Mouse (Mus musculus): Measurements from ENCODE around the gene Eps15.

Eps15 gene

DNA sequence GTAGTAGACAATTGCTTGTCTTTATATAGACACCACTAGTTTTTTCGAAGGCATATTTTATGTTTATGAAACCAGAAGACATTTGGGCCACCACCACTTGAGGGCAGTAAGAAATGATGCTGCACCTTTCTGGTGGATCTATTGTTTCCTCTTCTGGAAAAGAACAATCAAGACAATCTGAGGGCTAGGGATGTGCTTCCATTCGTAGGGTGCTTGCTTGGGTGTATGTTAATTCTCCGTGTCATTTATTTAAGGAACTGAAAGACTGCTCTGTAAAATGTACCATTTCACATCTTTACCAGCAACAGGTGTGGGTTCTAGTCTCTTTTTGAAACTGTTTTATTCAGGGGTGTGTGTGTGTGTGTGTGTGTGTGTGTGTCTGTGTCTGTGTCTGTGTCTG is 11.2 kb upstream of the Eps15 start:
- no peak for DNase-seq (ENCODE audit: low read depth)

DNA sequence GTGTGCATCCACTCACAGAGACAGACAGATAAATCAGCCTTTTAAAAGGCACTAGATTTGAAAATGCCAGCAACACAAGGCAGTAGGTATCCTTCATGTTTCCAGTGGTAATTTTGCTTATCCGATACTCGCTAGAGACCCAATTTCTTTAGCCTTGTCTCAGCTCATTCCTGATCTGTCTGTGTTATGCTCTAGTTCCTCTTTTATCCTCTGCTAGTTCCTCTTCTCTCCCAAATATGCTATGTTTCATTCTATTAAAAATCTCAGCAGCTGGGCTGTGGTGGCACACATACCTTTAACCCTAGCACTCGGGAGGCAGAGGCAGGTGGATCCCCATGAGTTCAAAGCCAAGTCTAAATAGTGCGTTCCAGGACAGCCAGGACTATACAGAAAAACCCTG is 8.3 kb upstream of the Eps15 start:
- DNase-seq (ENCODE audit: low read depth): no peak

DNA sequence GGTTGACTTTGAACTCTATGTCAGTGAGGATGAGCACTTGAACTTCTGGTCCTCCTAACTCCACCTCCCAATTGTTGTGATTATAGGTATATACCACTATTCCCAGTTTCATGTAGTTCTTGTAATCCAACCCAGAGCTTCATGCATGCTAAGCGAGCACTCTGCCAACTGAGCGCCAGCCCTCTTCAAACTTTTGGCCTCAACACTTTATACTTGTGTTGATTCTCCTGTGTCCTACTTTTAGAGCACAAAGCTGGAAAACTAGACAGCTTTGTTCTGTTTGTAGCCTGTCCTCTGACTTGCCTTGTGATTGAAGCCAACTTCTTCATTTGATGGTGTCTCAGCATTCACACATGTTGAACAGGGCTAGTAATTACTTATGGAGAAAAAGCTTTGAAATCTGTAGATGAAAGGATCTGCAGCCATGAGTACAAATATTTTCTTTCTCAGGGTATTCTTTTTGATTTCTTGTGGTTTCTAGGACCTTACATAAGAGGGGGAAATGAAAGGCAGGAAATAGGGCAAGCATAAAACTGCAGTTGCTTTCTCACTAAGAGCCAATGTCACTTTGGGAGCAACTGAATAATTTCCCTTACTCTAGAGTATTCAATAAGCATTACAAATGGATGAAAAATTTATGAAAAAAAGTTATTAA is 6.4 kb upstream of the Eps15 start:
- no peak for DNase-seq (ENCODE audit: low read depth)

GRCm38 (mm10) chr4:109280459-109281160 is 542 bp downstream of the Eps15 start:
- no peak for DNase-seq (ENCODE audit: low read depth)

- DNase-seq (ENCODE audit: low read depth): no peak
These were observed 1.1 kb downstream of the Eps15 start for GRCm38 (mm10) chr4:109281161-109281560.

DNA sequence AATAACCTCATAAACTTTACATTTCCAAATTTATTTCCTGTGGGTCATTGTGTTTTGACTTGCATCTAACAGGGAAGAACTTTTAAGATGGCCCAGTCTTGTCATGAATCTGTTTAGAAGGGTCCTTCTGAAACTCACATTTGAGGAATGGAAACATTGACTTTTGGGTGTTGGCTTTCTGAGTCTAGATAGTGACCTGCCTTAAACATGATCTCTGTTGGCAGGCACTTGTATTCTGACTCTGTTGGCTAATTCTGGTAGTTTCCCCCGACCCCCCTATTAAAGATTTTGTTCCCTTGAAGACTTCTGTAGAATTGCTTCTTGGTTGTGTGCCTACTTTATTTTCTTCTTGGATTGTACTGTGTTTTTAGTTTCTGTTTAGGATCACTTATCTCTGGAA is 1.9 kb downstream of the Eps15 start:
- no peak for DNase-seq (ENCODE audit: low read depth)

DNA sequence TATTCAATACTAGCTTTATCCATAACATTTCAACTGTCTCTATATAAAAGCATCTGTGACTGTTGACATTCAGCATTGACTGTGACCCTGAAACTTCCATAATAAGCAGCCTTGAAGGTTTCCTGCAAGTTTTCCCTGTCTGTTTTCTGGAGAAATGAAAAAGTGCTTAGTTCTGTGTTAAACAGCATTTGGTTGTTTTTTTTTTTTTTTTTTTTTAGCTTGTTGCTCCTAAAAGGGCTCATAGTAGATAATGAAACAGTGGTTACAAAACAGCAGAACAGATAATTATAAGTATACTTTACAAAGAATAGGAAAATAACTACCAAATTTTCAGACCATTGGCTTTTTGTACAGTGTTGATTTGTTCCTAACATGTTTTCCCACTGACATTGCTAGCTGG is 14.6 kb downstream of the Eps15 start:
- DNase-seq (ENCODE audit: low read depth): no peak

- DNase-seq (ENCODE audit: low read depth): no peak
These were observed 16.4 kb downstream of the Eps15 start for GRCm38 (mm10) chr4:109296510-109296909.

DNA sequence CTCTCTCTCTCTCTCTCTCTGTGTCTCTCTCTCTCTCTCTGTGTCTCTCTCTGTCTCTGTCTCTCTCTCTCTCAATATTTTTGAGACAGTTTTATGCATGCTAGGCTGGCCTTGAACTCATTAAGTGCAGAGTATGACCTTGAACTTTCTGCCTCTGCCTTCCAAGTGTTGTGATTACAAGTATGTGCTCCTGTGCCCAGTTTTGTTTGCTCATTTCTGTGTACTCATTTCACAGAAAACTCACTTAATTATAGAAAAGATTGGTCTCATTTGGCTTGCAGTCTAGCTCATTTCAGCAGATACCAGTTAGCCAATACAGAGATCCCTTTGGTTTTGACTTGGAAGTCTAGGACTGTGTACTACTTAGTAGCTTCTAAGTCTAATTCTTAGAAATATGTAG is 19.1 kb downstream of the Eps15 start:
- no peak for DNase-seq (ENCODE audit: low read depth)

GRCm38 (mm10) chr4:109316941-109317894 is 37.1 kb downstream of the Eps15 start:
- no peak for DNase-seq (ENCODE audit: low read depth)

DNA sequence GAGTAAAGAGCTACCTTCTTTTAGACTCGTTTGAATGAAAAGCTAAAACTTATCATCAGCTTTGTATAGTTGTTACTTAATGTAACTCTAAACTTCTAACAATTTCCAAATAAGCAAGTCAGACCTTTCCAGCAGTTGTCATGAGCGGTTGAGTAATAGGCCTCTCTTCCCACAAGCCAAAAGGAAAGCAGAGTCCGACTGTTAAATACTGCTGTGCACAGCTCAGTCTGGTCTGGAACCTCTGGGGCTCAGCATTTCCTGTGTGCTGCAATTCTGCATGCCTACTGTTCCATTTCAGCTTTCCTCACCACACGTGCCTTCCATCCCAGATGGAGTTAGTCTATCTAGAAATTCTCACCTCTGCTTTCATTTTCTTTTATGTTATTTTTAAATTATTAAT is 56.7 kb downstream of the Eps15 start:
- no peak for DNase-seq (ENCODE audit: low read depth)

- DNase-seq (ENCODE audit: low read depth): no peak
These were observed 61.2 kb downstream of the Eps15 start for GRCm38 (mm10) chr4:109341222-109341621.

- no peak for DNase-seq (ENCODE audit: low read depth)
These were observed 62.9 kb downstream of the Eps15 start for GRCm38 (mm10) chr4:109342783-109343485.

GRCm38 (mm10) chr4:109343909-109344308 is 63.8 kb downstream of the Eps15 start:
- DNase-seq (ENCODE audit: low read depth): no peak

- DNase-seq (ENCODE audit: low read depth): no peak
These were observed 98.0 kb downstream of the Eps15 start for GRCm38 (mm10) chr4:109378107-109378506.

- no peak for DNase-seq (ENCODE audit: low read depth)
These were observed 102.4 kb downstream of the Eps15 start for GRCm38 (mm10) chr4:109382457-109382856.

- DNase-seq (ENCODE audit: low read depth): no peak
These were observed 105.5 kb downstream of the Eps15 start for GRCm38 (mm10) chr4:109385599-109385998.

DNA sequence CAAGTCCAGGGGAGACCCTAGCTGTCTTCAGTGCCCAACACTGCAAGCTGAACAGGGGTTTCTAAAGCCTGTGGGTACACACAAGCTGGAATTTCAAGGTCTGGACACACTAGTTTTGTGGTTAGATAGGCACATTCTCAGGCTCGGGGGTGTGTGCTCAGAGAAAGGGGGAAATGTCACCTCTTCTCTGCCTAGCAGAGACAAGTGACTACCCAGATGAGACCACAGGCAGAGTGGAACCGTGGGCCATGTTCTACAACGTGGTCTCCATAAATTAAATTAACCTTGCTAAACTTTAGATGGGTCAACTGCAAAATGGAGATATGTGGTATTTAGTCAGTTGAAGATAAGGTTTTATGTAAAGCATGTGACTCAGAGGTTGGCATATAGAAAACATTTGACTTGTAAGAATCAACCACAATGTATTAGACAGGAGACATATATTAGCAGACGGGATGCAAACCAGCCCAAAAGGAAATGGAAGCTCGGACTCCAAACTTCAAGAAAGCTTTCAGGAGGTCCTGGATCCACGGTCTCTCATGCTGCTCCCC is 113.2 kb downstream of the Eps15 start:
- DNase-seq (ENCODE audit: low read depth): no peak

- DNase-seq (ENCODE audit: low read depth): no peak
These were observed 113.8 kb downstream of the Eps15 start for GRCm38 (mm10) chr4:109393902-109394301.

DNA sequence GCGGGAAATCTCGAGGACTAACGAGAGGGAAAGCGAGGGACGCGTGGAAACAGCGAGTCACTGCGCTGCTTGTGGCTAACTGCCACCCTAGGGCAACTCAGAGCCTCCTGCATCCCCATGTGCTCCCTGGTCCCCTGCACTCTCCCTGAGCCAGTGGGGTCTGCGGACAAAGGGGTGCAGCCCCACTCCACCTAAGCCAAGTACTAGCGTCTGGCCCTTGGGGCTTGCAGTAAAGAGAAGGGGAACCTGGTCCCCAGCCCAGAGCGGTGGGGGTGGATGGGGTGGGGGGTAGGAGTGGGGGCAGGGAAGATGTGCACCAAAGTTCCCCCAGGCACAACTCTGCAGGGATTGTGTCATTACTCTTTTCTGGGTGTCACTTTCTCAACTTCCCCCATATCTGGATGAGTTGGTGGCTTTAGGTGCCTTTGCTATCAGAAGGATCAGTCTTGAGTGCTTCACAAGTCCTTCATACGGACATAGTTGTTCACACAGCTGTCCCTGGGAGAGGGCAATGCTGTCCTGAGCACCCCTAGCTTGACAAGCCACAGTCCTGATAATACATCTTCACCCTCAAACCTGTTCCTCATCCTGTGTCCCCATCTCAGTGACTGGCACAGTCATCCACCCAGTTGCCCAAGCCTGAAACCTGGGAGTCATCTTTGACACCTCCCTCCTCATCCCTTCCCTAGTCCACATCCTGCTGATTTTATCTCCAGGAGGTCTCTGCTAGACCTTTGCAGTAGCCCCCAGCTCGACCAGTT is 114.4 kb downstream of the Eps15 start:
- DNase-seq (ENCODE audit: low read depth): no peak

DNA sequence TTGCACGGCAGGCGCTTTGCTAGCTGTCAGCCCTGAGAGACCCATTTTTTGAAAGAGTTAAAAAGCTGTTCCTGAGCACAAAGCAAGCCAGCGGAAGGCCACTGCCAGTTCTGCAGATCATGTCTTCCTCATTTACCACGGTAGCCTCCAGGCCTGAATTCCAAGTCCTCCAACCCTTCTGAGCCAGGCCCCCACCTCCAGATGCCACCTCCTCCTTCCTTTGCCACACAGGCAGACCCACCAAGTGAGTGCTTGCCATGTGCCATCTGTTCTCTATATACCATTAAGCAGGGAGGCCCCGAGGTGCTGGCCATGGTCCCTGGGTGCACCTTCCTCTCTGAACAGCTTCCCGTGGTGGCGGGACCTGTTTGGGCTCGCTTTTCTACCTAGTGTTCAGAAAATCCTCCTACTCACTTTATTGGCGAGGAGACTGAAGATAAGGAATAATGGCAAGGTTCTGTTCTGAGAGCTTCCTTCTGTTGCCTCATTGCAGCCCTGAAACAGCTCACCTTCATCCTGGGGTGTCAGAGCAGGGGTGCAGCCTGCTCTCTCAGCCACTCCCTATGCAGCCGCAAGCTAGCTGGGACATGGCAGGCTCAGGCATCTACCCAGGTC is 120.4 kb downstream of the Eps15 start:
- DNase-seq (ENCODE audit: low read depth): no peak

All from c-Kit-positive CD71-positive TER-119-negative erythroid progenitor cells, embryonic 14.5 days (primary cell).